Mouse (Mus musculus): ENCODE results near the gene Igf2r. TPM values are rescaled to one million over a fixed set of nuclear protein-coding genes. Genes with fewer than 3 reads are reported as not detected.

Gene Igf2r
- total and polyA plus RNA-seq, 3 experiments: 25.6 to 61.8 (median 34.6) TPM

- H3K9ac ChIP-seq (ENCODE audit: insufficient read depth, low read depth): no peak overlapping the region
- peaks cover 44 to 79% of the 10 kb centered on the region in 2 experiments for H3K36me3 ChIP-seq (replicated peaks in 1 of 2; ENCODE audit: control insufficient read depth in 1 of 2, insufficient read depth in 1 of 2, low read length in 1 of 2)
- 0 out of 4 replicates have a peak, but pooled peaks cover 0 to 3% of the 10 kb centered on the region in 2 experiments for H3K4me1 ChIP-seq (ENCODE audit: control insufficient read depth in 1 of 2, insufficient read depth in 2 of 2)
- no peak overlapping the region for H3K27ac ChIP-seq (ENCODE audit: insufficient read depth, low read depth)
- H3K9me3 ChIP-seq (replicated peaks; ENCODE audit: low read length): no peaks in the 10 kb centered on the region
- dilution Hi-C loops (cut with MboI; ENCODE audit: extremely low pct_ligation_motif_present, extremely low pct_unique_long_range_greater_than_20kb, low sequenced_read_pairs) (no loop called here), in situ Hi-C loops (cut with MboI; ENCODE audit: low pct_ligation_motif_present, low pct_unique_long_range_greater_than_20kb, low sequenced_read_pairs) (no loop called here)
- DNase-seq (ENCODE audit: extremely low read depth): no peak
- H3K79me2 ChIP-seq (replicated peaks; ENCODE audit: control insufficient read depth, extremely low read depth, insufficient read depth, poor library complexity, severe bottlenecking): no peaks in the 10 kb centered on the region
- TF ChIP-seq TCF12 (IDR thresholded peaks at IDR 0.05; ENCODE audit: low read depth, low read length) (no peak), SMC3 (IDR thresholded peaks at IDR 0.05; ENCODE audit: low read depth, low read length) (no peak), BHLHE40 (IDR thresholded peaks at IDR 0.05; ENCODE audit: low read depth, low read length) (no peak), RCOR1 (conservative IDR thresholded peaks at IDR 0.05; ENCODE audit: low read depth, low read length) (no peak)
- no peak overlapping the region for H3K4me3 ChIP-seq (replicated peaks in 1 of 3; ENCODE audit: low read depth in 2 of 3, low read length in 2 of 3, poor library complexity in 1 of 3)
- no peak overlapping the region for H3K4me2 ChIP-seq (ENCODE audit: insufficient read depth, low read depth, poor library complexity, severe bottlenecking)
- no peaks in the 10 kb centered on the region for H3K27me3 ChIP-seq (replicated peaks)
These were observed 41.7 kb downstream of the Igf2r start for GRCm38 (mm10) chr17:12727748-12728147.

- no peaks in the 10 kb centered on the region for H3K9me3 ChIP-seq (replicated peaks; ENCODE audit: low read length)
- no peaks in the 10 kb centered on the region for H3K79me2 ChIP-seq (replicated peaks; ENCODE audit: control insufficient read depth, extremely low read depth, insufficient read depth, poor library complexity, severe bottlenecking)
- TF ChIP-seq MAFK (IDR thresholded peaks at IDR 0.05; ENCODE audit: insufficient replicate concordance, low read length) (no peak), MEF2A (IDR thresholded peaks at IDR 0.05; ENCODE audit: borderline replicate concordance, low read depth, low read length) (no peak), HCFC1 (IDR thresholded peaks at IDR 0.05; ENCODE audit: low read depth, low read length) (no peak), CHD2 (IDR thresholded peaks at IDR 0.05; ENCODE audit: low read length) (no peak), RCOR1 (conservative IDR thresholded peaks at IDR 0.05; ENCODE audit: low read depth, low read length) (no peak), PAX5 (IDR thresholded peaks at IDR 0.05; ENCODE audit: low read length) (no peak), MAX (IDR thresholded peaks at IDR 0.05; ENCODE audit: low read length) (no peak), BHLHE40 (IDR thresholded peaks at IDR 0.05; ENCODE audit: low read depth, low read length) (no peak), ZKSCAN1 (IDR thresholded peaks at IDR 0.05; ENCODE audit: borderline replicate concordance, low read depth, low read length) (no peak)
- H3K4me2 ChIP-seq (ENCODE audit: insufficient read depth, low read depth, poor library complexity, severe bottlenecking): no peak overlapping the region
- H3K4me3 ChIP-seq (replicated peaks in 1 of 3; ENCODE audit: low read depth in 2 of 3, low read length in 2 of 3, poor library complexity in 1 of 3): no peak overlapping the region
- H3K27me3 ChIP-seq (replicated peaks): no peaks in the 10 kb centered on the region
- H3K4me1 ChIP-seq (ENCODE audit: control insufficient read depth in 1 of 2, insufficient read depth in 2 of 2): 0 out of 4 replicates have a peak, but pooled peaks cover 0 to 3% of the 10 kb centered on the region in 2 experiments
- H3K9ac ChIP-seq (ENCODE audit: insufficient read depth, low read depth): no peak overlapping the region
- H3K36me3 ChIP-seq (replicated peaks in 1 of 2; ENCODE audit: control insufficient read depth in 1 of 2, insufficient read depth in 1 of 2, low read length in 1 of 2): peaks cover 43 to 79% of the 10 kb centered on the region in 2 experiments
- in situ Hi-C loops (cut with MboI; ENCODE audit: low pct_ligation_motif_present, low pct_unique_long_range_greater_than_20kb, low sequenced_read_pairs) (no loop called here), dilution Hi-C loops (cut with MboI; ENCODE audit: extremely low pct_ligation_motif_present, extremely low pct_unique_long_range_greater_than_20kb, low sequenced_read_pairs) (no loop called here)
- H3K27ac ChIP-seq (ENCODE audit: insufficient read depth, low read depth): no peak overlapping the region
- no peak for DNase-seq (ENCODE audit: extremely low read depth)
These were observed 43.6 kb downstream of the Igf2r start for GRCm38 (mm10) chr17:12725871-12726270.
